Mouse (Mus musculus) heart, adult 9 months (tissue): ENCODE results near the gene Mdp1.

Experiments
- DNase-seq, 2 experiments: peaks; one replicate each; pipeline ENCODE4 v3.0.0; 2022; ENCODE audit warnings: low spot score in 2 of 2

Mdp1 gene

GRCm38 (mm10) chr14:55643060-55643907 is 17.0 kb downstream of the Mdp1 start, which contains the start of gene Tm9sf1:
TSS of gene Tm9sf1 (minus strand) at chr14:55643806.
- DNase-seq, result peak; percentile 91 to 93

- no peak for DNase-seq
These were observed 17.6 kb downstream of the Mdp1 start for GRCm38 (mm10) chr14:55642679-55643059.

GRCm38 (mm10) chr14:55641291-55641690 is 19.0 kb downstream of the Mdp1 start:
- DNase-seq, result no peak

GRCm38 (mm10) chr14:55640816-55641215 is 19.5 kb downstream of the Mdp1 start:
- DNase-seq, result no peak

GRCm38 (mm10) chr14:55637795-55638194 is 22.5 kb downstream of the Mdp1 start, which contains the start of gene Gm49378:
TSS of gene Gm49378 (minus strand) at chr14:55637895.
- DNase-seq, result no peak

GRCm38 (mm10) chr14:55635523-55636007 is 24.7 kb downstream of the Mdp1 start, which contains the start of gene Ipo4:
TSS of gene Ipo4 (minus strand) at chr14:55635957.
- peak; percentile 86 to 89 for DNase-seq

GRCm38 (mm10) chr14:55634874-55635522 is 25.3 kb downstream of the Mdp1 start:
- peak; percentile 34 to 37 for DNase-seq

- DNase-seq, result peak; percentile 36 to 41
These were observed 31.0 kb downstream of the Mdp1 start for GRCm38 (mm10) chr14:55629312-55629711.

- DNase-seq, result no peak
These were observed 32.1 kb downstream of the Mdp1 start for GRCm38 (mm10) chr14:55628077-55628827.

GRCm38 (mm10) chr14:55618486-55619195 is 41.7 kb downstream of the Mdp1 start:
- no peak for DNase-seq

GRCm38 (mm10) chr14:55617822-55618221 is 42.5 kb downstream of the Mdp1 start, which contains the start of gene Rec8:
TSS of gene Rec8 (plus strand) at chr14:55618037.
- no peak for DNase-seq

- no peak for DNase-seq
These were observed 43.5 kb downstream of the Mdp1 start for GRCm38 (mm10) chr14:55616844-55617243.

GRCm38 (mm10) chr14:55615876-55616275 is 44.4 kb downstream of the Mdp1 start:
- DNase-seq, result no peak

- no peak for DNase-seq
These were observed 45.6 kb downstream of the Mdp1 start for GRCm38 (mm10) chr14:55614565-55615178.

GRCm38 (mm10) chr14:55613346-55613745 is 47.0 kb downstream of the Mdp1 start:
- DNase-seq, result no peak

GRCm38 (mm10) chr14:55608339-55608738 is 52.0 kb downstream of the Mdp1 start:
- DNase-seq, result no peak
